ENCODE assay signal across 16 mouse cellular contexts in genomic region chr9:62348050-62348449, GRCm38 (mm10). TPM values are rescaled to one million over a fixed set of nuclear protein-coding genes. Genes with fewer than 3 reads are reported as not detected.
DNase-seq lines count a peak whose midpoint lies in the region; ATAC-seq and TF ChIP-seq lines count a peak whose summit lies in the region.
"Had no signal": no experiment of that assay in that cellular context is flagged by ENCODE, and none has a peak within 500 bp of the region (broad histone marks: within the 10 kb centered on the region; RNA-seq: fewer than 3 reads in every experiment).

No protein-coding gene starts in this region.

- H3K27me3 ChIP-seq in heart, embryonic 11.5 days (ENCODE audit: control insufficient read depth, insufficient read depth, low read length) = no peaks in the 10 kb centered on the region
- no peaks in the 10 kb centered on the region for H3K27me3 ChIP-seq in kidney, embryonic 16.5 days (ENCODE audit: insufficient read depth, low read length)
- H3K27me3 ChIP-seq in ES-Bruce4 (ENCODE audit: control insufficient read depth, insufficient read depth, low read length, poor library complexity, severe bottlenecking) = no peaks in the 10 kb centered on the region
- no peaks in the 10 kb centered on the region for H3K27me3 ChIP-seq in stomach, postnatal 0 days (ENCODE audit: control insufficient read depth, insufficient read depth, low read length)
- no peaks in the 10 kb centered on the region for H3K27me3 ChIP-seq in hindbrain, embryonic 16.5 days (replicated peaks; ENCODE audit: control insufficient read depth, insufficient read depth, low read length)
- H3K27me3 ChIP-seq: embryonic facial prominence, embryonic 13.5 days had no signal

- H3K36me3 ChIP-seq in heart, embryonic 11.5 days (ENCODE audit: control insufficient read depth, insufficient read depth, low read length) = no peaks in the 10 kb centered on the region
- H3K36me3 ChIP-seq in kidney, embryonic 16.5 days (ENCODE audit: insufficient read depth, low read length) = no peaks in the 10 kb centered on the region
- H3K36me3 ChIP-seq in ES-Bruce4 (ENCODE audit: control insufficient read depth, insufficient read depth, low read length, poor library complexity, severe bottlenecking) = no peaks in the 10 kb centered on the region
- no peaks in the 10 kb centered on the region for H3K36me3 ChIP-seq in stomach, postnatal 0 days (ENCODE audit: control insufficient read depth, insufficient read depth, low read length)
- H3K36me3 ChIP-seq in hindbrain, embryonic 16.5 days (ENCODE audit: control insufficient read depth, insufficient read depth, low read length) = no peaks in the 10 kb centered on the region
- H3K36me3 ChIP-seq: embryonic facial prominence, embryonic 13.5 days had no signal

- H3K27ac ChIP-seq in heart, embryonic 11.5 days (ENCODE audit: low read depth, low read length) = 0 out of 2 replicates have a peak overlapping the region, but pooled peaks have one; percentile 4
- 0 out of 2 replicates have a peak overlapping the region, but pooled peaks have one; percentile 37 for H3K27ac ChIP-seq in kidney, embryonic 16.5 days (ENCODE audit: low read length)
- peak overlapping the region; percentile 64 for H3K27ac ChIP-seq in ES-Bruce4 (ENCODE audit: insufficient read depth, low read length)
- H3K27ac ChIP-seq in brown adipose tissue, adult 24 weeks (replicated peaks; ENCODE audit: low read depth, low read length) = 0 out of 2 replicates have a peak overlapping the region, but pooled peaks have one; percentile 11
- H3K27ac ChIP-seq in stomach, postnatal 0 days (replicated peaks) = no peak overlapping the region
- H3K27ac ChIP-seq in hindbrain, embryonic 16.5 days (ENCODE audit: low read depth, low read length) = no peak overlapping the region
- H3K27ac ChIP-seq: embryonic facial prominence, embryonic 13.5 days had no signal

- intact Hi-C loops in heart, postnatal 36 days (cut with DNase I) = loop anchor here (10.0 kb wide), 1 partner anchor 223 kb away; the partner anchor contains the start of gene Glce

- no peak overlapping the region for H3K4me2 ChIP-seq in heart, embryonic 11.5 days
- no peak overlapping the region for H3K4me2 ChIP-seq in kidney, embryonic 16.5 days (replicated peaks; ENCODE audit: low read depth, low read length)
- no peak overlapping the region for H3K4me2 ChIP-seq in stomach, postnatal 0 days (replicated peaks; ENCODE audit: low read depth)
- H3K4me2 ChIP-seq in hindbrain, embryonic 16.5 days (ENCODE audit: low read length) = no peak overlapping the region
- H3K4me2 ChIP-seq: embryonic facial prominence, embryonic 13.5 days had no signal

- no peak overlapping the region for H3K4me3 ChIP-seq in heart, embryonic 11.5 days (ENCODE audit: low read depth, low read length)
- H3K4me3 ChIP-seq in kidney, embryonic 16.5 days (ENCODE audit: low read length) = no peak overlapping the region
- H3K4me3 ChIP-seq in ES-Bruce4 (ENCODE audit: low read depth, low read length) = no peak overlapping the region
- no peak overlapping the region for H3K4me3 ChIP-seq in brown adipose tissue, adult 24 weeks (ENCODE audit: insufficient read depth, low read depth, low read length)
- H3K4me3 ChIP-seq in stomach, postnatal 0 days (ENCODE audit: low read depth, low read length) = no peak overlapping the region
- no peak overlapping the region for H3K4me3 ChIP-seq in hindbrain, embryonic 16.5 days (ENCODE audit: low read length)
- H3K4me3 ChIP-seq: embryonic facial prominence, embryonic 13.5 days; limb, embryonic 10.5 days had no signal

- DNase-seq in heart, postnatal 36 days = no peak
- no peak for DNase-seq in kidney, postnatal 36 days
- no peak for DNase-seq in stomach, postnatal 0 days (ENCODE audit: low spot score)
- DNase-seq: adrenal gland, postnatal 25 days; gastrocnemius, postnatal 10 days; lung, adult 2 months; midbrain, embryonic 14.5 days; thymus, postnatal 25 days had no signal

- TF ChIP-seq CTCF in ES-Bruce4 (IDR thresholded peaks at IDR 0.05; ENCODE audit: low read depth, low read length) = no peak
- no peak for TF ChIP-seq CTCF in stomach, postnatal 0 days (IDR thresholded peaks at IDR 0.05; ENCODE audit: low read depth)

- WGBS in heart, embryonic 11.5 days (ENCODE audit: insufficient replicate concordance) = 75% methylated on average over 10 of the region's 10 CpGs
- WGBS in kidney, embryonic 16.5 days = 79% methylated on average over 10 of the region's 10 CpGs
- WGBS in stomach, postnatal 0 days = 72% methylated on average over 10 of the region's 10 CpGs
- 81% methylated on average over 10 of the region's 10 CpGs for WGBS in hindbrain, embryonic 16.5 days

- TF ChIP-seq POLR2A in ES-Bruce4 (IDR thresholded peaks at IDR 0.05; ENCODE audit: insufficient read depth, low read length) = no peak

- no peaks in the 10 kb centered on the region for H3K9me3 ChIP-seq in heart, embryonic 11.5 days (replicated peaks; ENCODE audit: control insufficient read depth, low read length)
- H3K9me3 ChIP-seq in kidney, embryonic 16.5 days (ENCODE audit: low read length) = no peaks in the 10 kb centered on the region
- H3K9me3 ChIP-seq in ES-Bruce4 (replicated peaks; ENCODE audit: control insufficient read depth, insufficient read depth, low read length, poor library complexity, severe bottlenecking) = no peaks in the 10 kb centered on the region
- H3K9me3 ChIP-seq in stomach, postnatal 0 days (ENCODE audit: control insufficient read depth, low read length) = no peaks in the 10 kb centered on the region
- no peaks in the 10 kb centered on the region for H3K9me3 ChIP-seq in hindbrain, embryonic 16.5 days (ENCODE audit: control insufficient read depth, low read length)
- H3K9me3 ChIP-seq: embryonic facial prominence, embryonic 13.5 days; limb, embryonic 10.5 days had no signal

- no peak for ATAC-seq in heart, embryonic 11.5 days (replicated peaks; ENCODE audit: insufficient number of reproducible peaks, low FRiP score, low TSS enrichment)
- no peak for ATAC-seq in kidney, embryonic 16.5 days (ENCODE audit: low FRiP score, low TSS enrichment)
- ATAC-seq in stomach, postnatal 0 days (ENCODE audit: low FRiP score, low TSS enrichment) = no peak
- ATAC-seq in hindbrain, embryonic 16.5 days = no peak
- ATAC-seq: inflammation-experienced regulatory T-cells, adult 6 months had no signal

- H3K4me1 ChIP-seq in heart, embryonic 11.5 days (ENCODE audit: control insufficient read depth, insufficient read depth, low read length) = peaks cover 54% of the 10 kb centered on the region
- H3K4me1 ChIP-seq in kidney, embryonic 16.5 days (ENCODE audit: insufficient read depth, low read length) = peaks cover 53% of the 10 kb centered on the region
- H3K4me1 ChIP-seq in ES-Bruce4 (ENCODE audit: control insufficient read depth, insufficient read depth, low read length) = peaks cover 22% of the 10 kb centered on the region
- H3K4me1 ChIP-seq in brown adipose tissue, adult 24 weeks (ENCODE audit: control insufficient read depth, insufficient read depth, insufficient read length, low read length) = peaks cover 43% of the 10 kb centered on the region
- peaks cover 12% of the 10 kb centered on the region; the same call in 1 of the 2 replicates for H3K4me1 ChIP-seq in stomach, postnatal 0 days (replicated peaks; ENCODE audit: control insufficient read depth, insufficient read depth)
- peaks cover 34% of the 10 kb centered on the region for H3K4me1 ChIP-seq in hindbrain, embryonic 16.5 days (ENCODE audit: control insufficient read depth, insufficient read depth, low read depth, low read length)

- H3K9ac ChIP-seq in heart, embryonic 11.5 days (ENCODE audit: low read depth, low read length) = no peak overlapping the region
- no peak overlapping the region; the same call in 1 of the 2 replicates for H3K9ac ChIP-seq in kidney, embryonic 16.5 days (replicated peaks; ENCODE audit: low read length)
- H3K9ac ChIP-seq in ES-Bruce4 (ENCODE audit: low read depth, poor library complexity, severe bottlenecking) = no peak overlapping the region
- H3K9ac ChIP-seq in stomach, postnatal 0 days (ENCODE audit: low read length) = no peak overlapping the region
- no peak overlapping the region for H3K9ac ChIP-seq in hindbrain, embryonic 16.5 days (ENCODE audit: low read depth, low read length)
- H3K9ac ChIP-seq: embryonic facial prominence, embryonic 13.5 days had no signal

- TF ChIP-seq EP300 in ES-Bruce4 (IDR thresholded peaks at IDR 0.05; ENCODE audit: insufficient read depth, low read depth, low read length) = 0 out of 2 replicates have a peak, but pooled peaks have one; percentile 34
- TF ChIP-seq EP300 in stomach, postnatal 0 days (optimal IDR thresholded peaks at IDR 0.05) = no peak

RNA-seq across cellular contexts. Expression of gene Anp32a, which starts 7.0 kb away (rescaled TPM):
- polyA plus RNA-seq in heart, embryonic 11.5 days (2014; fragmentation: Nextera tagmentation; extraction: Ambion mirVana) = 108 and 120 TPM in 2 replicates
- total RNA-seq in heart, postnatal 36 days (2021) = 100 to 1,000 TPM; 206 to 209 TPM
- polyA plus RNA-seq in kidney, embryonic 16.5 days (2015; fragmentation: Nextera tagmentation; extraction: Ambion mirVana) = 196 and 238 TPM in 2 replicates
- 779 and 784 TPM in 2 replicates for polyA plus RNA-seq in ES-Bruce4 (2011; ENCODE audit: insufficient read depth, insufficient read length, low read depth, missing spikeins)
- 578 and 694 TPM in 2 replicates for polyA plus RNA-seq in brown adipose tissue, adult 24 weeks (2012; ENCODE audit: insufficient read depth, insufficient read length, missing spikeins)
- 67.9 and 89.9 TPM in 2 replicates for polyA plus RNA-seq in stomach, postnatal 0 days (2015; fragmentation: Nextera tagmentation; extraction: Ambion mirVana)
- polyA plus RNA-seq in hindbrain, embryonic 16.5 days (2015; fragmentation: Nextera tagmentation; extraction: Ambion mirVana) = 115 and 156 TPM in 2 replicates

Comparison
In these comparisons a context has a peak if more than half of its experiments do, and no peak if none do; other contexts are left out.
1. H3K27ac ChIP-seq: peak in heart, embryonic 11.5 days (single experiment), kidney, embryonic 16.5 days (single experiment), ES-Bruce4 (single experiment) and brown adipose tissue, adult 24 weeks (single experiment); none in stomach, postnatal 0 days (single experiment) and hindbrain, embryonic 16.5 days (single experiment).